Mouse (Mus musculus): ENCODE results near the gene Tmem221.

The Tmem221 gene

DNA sequence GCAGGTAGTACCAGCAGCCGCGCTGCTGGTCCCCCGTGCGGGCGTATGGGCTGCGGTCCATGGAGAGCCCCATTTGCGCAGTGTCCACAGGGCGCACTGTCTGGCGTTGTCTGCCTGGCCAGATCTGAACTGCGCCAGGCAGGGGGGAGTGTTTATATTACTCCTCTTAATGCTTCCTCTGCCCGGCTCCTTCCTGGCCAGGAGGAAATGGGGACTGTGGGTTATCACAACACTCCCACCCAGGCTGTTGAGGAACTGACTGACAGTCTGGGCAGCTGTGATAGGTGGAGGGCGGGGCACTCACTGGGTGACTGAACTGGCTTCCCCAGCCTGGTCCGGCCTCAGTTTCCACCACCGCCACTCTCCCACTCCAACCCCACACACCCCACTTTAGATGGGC lies 47.0 kb downstream of the Tmem221 start, which contains the start of gene Plvap:
Gene Plvap (minus strand): TSS at position 109 of the 400 bp plus-strand sequence.
- DNase-seq (ENCODE audit: extremely low spot score, low spot score) = no peak

DNA sequence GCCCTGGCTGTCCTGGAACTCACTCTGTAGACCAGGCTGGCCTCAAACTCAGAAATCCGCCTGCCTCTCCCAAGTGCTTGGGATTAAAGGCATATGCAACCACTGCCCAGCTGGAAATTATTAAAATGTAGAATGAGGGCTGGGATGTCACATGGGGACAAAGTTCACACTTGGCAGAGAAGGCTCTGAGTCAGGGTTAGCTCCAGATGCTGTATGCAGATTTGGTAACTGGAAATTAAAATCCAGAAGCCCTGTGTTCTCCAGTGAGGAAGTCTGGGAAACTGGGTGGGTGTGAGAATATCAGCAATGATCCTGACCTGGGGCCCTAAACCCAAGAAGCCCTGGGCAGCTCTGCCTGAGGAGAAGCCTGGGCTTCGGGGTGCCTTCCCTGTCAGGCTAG lies 49.4 kb downstream of the Tmem221 start:
- DNase-seq (ENCODE audit: extremely low spot score, low spot score) = no peak

DNA sequence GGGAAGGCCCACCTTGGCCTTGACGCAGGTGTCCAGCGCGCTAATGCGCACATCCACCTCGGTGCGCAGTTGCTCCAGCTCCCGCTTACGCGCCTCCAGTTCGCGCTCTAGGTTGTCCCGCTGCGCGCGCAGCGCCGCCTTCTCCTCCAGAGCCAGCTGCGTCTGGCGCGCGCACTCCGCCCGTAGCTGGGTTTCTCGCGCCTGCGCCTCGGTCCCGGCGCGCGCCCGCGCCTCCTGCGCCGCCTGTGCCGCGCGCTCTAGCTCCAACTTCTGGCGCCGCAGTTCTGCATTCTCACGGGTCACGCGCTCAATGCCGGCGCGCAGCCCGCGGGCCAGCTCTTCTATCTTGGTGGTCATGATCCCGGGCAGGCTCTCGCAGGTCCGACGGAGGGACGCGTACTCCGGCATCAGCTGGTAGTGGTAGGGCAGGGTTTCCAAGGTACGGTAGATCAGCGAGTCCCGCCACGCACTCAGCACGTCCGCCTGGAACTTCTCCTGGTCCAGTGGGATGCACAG lies 51.0 kb downstream of the Tmem221 start:
- peak; percentile 75 for DNase-seq (ENCODE audit: extremely low spot score, low spot score)

DNA sequence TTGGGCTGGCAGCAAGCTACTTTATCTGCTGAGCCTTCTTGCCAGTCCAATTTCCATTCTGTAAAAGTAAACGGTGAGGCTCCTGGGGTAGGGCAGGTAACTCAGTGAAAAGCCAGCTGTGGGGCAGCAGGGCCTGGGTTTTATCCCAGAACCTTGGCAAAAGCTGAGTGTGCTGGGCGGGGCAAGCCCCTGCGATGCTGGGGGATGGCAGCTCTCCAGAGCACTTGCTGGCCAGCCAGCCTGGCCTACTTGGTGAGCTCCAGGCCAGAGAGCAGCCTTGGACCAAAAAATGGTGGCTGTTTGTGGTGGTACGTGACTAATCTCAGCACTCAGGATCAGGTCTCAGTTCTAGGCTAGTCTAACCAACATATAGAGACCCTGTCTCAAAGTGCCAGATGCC lies 52.7 kb downstream of the Tmem221 start:
- DNase-seq (ENCODE audit: extremely low spot score, low spot score) = no peak

DNA sequence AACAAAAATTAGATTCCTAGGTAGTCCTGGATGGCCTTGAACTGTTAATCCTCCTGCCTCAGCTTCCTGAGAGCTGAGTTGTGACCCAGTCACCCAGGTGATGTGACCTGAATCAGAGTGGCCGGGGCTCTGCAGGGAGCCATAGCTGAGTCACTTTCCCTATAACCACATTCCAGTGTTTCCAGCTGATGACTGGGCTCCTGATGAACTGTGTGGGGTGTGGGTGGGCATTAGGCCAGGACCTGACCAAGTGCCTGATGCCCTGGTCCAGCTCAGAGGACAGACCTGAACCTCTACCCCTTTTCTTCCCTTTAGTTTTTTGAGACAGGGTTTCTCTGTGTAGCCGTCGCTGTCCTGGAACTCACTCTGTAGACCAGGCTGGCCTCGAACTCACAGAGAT lies 53.3 kb downstream of the Tmem221 start:
- DNase-seq (ENCODE audit: extremely low spot score, low spot score) = no peak

DNA sequence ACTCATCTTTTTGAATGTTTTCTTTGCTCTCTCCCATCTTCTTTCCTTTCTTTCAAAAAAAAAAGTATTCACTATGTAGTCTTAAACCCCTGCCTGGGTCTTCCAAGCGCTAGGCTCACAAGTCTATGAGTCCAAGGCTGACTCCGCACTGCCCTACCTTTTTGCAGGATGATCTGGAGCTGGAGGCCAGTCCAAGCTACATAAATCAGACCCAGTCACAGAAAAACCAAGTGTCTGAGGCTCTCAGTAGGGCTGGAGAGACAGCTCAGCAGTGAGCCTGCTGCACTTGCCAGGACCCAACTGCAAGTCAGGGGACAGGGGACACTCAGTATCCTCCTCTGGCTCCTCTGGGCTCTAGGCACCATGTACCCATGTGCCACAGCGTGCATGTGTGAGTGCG lies 54.3 kb downstream of the Tmem221 start:
- DNase-seq (ENCODE audit: extremely low spot score, low spot score) = no peak
